Comparison of ENCODE assay signal across 7 mouse cellular contexts in genomic region chrX:112370577-112371410, GRCm38 (mm10). TPM values are rescaled to one million over a fixed set of nuclear protein-coding genes. Genes with fewer than 3 reads are reported as not detected.
DNase-seq lines count a peak whose midpoint lies in the region; ATAC-seq lines count a peak whose summit lies in the region.
"Not testable (repeated sequence)": the region's sequence is repeated elsewhere in the genome, so short reads cannot be mapped to it uniquely, and the experiment has no call there.

No protein-coding gene starts in this region.

- DNase-seq in adrenal gland, postnatal 14 days, result peak; percentile 7
- peak; percentile 33 for DNase-seq in heart, adult 8-10 months (ENCODE audit: low spot score)
- DNase-seq in kidney, adult 11 months, result peak; percentile 59
- peak; percentile 8 to 30 for DNase-seq in left cerebral cortex, postnatal 36 days (ENCODE audit: low spot score in 2 of 2)
- peak; percentile 36 for DNase-seq in midbrain, embryonic 10.5 days (ENCODE audit: low spot score)
- DNase-seq in right cerebral cortex, postnatal 4 days, result peak; percentile 7

- 86% methylated on average over 5 of the region's 5 CpGs for WGBS in embryonic facial prominence, embryonic 15.5 days
- WGBS in midbrain, embryonic 10.5 days, result 82% methylated on average over 5 of the region's 5 CpGs

- not testable (repeated sequence) for H3K4me1 ChIP-seq in embryonic facial prominence, embryonic 15.5 days; midbrain, embryonic 10.5 days

- H3K36me3 ChIP-seq in embryonic facial prominence, embryonic 15.5 days, result not testable (repeated sequence)
- H3K36me3 ChIP-seq in midbrain, embryonic 10.5 days, result peaks cover 10% of the 10 kb centered on the region; the same call in 1 of the 2 replicates

- not testable (repeated sequence) for H3K27ac ChIP-seq in embryonic facial prominence, embryonic 15.5 days (replicated peaks); midbrain, embryonic 10.5 days (replicated peaks)

- H3K27me3 ChIP-seq in embryonic facial prominence, embryonic 15.5 days; midbrain, embryonic 10.5 days (ENCODE audit: low read depth, poor library complexity, severe bottlenecking): not testable (repeated sequence)

- not testable (repeated sequence) for H3K4me3 ChIP-seq in embryonic facial prominence, embryonic 15.5 days (replicated peaks); midbrain, embryonic 10.5 days

- not testable (repeated sequence) for H3K9ac ChIP-seq in embryonic facial prominence, embryonic 15.5 days

- ATAC-seq in embryonic facial prominence, embryonic 15.5 days (ENCODE audit: insufficient number of reproducible peaks, low FRiP score, low TSS enrichment, low read depth), result peak; percentile 100

- not testable (repeated sequence) for H3K4me2 ChIP-seq in embryonic facial prominence, embryonic 15.5 days (replicated peaks)

- intact Hi-C loops in left cerebral cortex, postnatal 36 days (cut with DNase I), result not testable (repeated sequence)

- not testable (repeated sequence) for H3K9me3 ChIP-seq in embryonic facial prominence, embryonic 15.5 days (replicated peaks); midbrain, embryonic 10.5 days (replicated peaks)

RNA-seq across cellular contexts. Expression of gene Satl1, which starts 35.8 kb away (rescaled TPM):
- total RNA-seq in adrenal gland, postnatal 14 days (2021), result not detected in 2 replicates
- not detected in 2 replicates for polyA plus RNA-seq in embryonic facial prominence, embryonic 15.5 days (2015; fragmentation: Nextera tagmentation; extraction: Ambion mirVana)
- not detected for total RNA-seq in heart, adult 8-10 months (2022)
- total RNA-seq in left cerebral cortex, postnatal 36 days (2021), result not detected
- not detected in 2 replicates for polyA plus RNA-seq in midbrain, embryonic 10.5 days (2016; fragmentation: Nextera tagmentation; extraction: Ambion mirVana)

RNA-seq across cellular contexts. Expression of gene Apool, which starts 59.7 kb away (rescaled TPM):
- total RNA-seq in adrenal gland, postnatal 14 days (2021), result 66.4 and 69.9 TPM in 2 replicates
- polyA plus RNA-seq in embryonic facial prominence, embryonic 15.5 days (2015; fragmentation: Nextera tagmentation; extraction: Ambion mirVana), result 48.3 and 58.0 TPM in 2 replicates
- total RNA-seq in heart, adult 8-10 months (2022), result 10 to 100 TPM; 62.4 to 73.2 (median 67.0) TPM
- 1 to 10 TPM; 4.2 to 5.3 TPM for total RNA-seq in left cerebral cortex, postnatal 36 days (2021)
- 73.8 TPM in 2 replicates for polyA plus RNA-seq in midbrain, embryonic 10.5 days (2016; fragmentation: Nextera tagmentation; extraction: Ambion mirVana)

Comparison
In these comparisons a context has a peak if more than half of its experiments do, and no peak if none do; other contexts are left out.
1. DNase-seq: peak in every context shown above with its lines; median percentile 59 in kidney, adult 11 months; 36 in midbrain, embryonic 10.5 days; 33 in heart, adult 8-10 months; 19 in left cerebral cortex, postnatal 36 days; 7 in adrenal gland, postnatal 14 days; 7 in right cerebral cortex, postnatal 4 days.
2. RNA of gene Apool, which starts 59.7 kb away (total RNA-seq): 62.4 to 73.2 TPM in heart, adult 8-10 months and 66.4 to 69.9 TPM in adrenal gland, postnatal 14 days; 4.2 to 5.3 TPM in left cerebral cortex, postnatal 36 days; every median in the first group is over 10 times any median in the second.